Comparison of ENCODE assay signal across 8 mouse cellular contexts in the genomic region with DNA sequence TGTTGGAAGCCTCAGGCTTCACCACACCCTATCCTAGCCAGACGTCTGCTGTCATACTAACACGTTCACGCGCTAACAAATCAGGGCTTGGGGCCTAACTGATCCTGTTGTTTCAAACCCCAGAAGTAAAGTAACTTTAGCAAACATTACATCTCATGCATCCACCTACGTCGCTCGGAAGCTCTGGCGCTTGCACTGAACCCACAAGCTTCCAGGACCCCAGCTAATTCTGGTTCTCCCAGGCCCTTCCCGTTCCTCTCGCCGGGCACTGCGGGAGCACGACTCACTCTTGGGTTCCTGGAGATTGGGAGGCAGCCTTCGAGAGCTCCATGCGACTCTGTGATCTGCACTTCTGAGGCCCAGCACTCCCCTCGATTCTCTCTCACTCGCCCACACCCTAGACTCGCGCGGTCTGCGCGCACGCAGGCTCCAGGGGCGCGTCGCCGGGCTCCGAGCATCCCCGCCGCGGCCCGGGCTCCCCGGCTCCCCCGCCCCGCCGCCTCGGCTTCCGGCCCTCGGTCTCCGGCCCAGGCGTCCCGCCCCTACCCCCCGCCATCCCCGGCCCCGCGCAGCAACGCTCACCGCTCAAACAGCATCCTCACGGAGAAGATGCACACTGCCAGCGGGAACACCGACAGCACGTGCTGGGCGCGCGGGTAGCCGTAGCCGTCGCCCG. TPM values are rescaled to one million over a fixed set of nuclear protein-coding genes. Genes with fewer than 3 reads are reported as not detected.
DNase-seq lines count a peak whose midpoint lies in the region; ATAC-seq and TF ChIP-seq lines count a peak whose summit lies in the region.

No protein-coding gene starts in this region.

- WGBS in heart, adult 2 months = under 1% methylated on average over 59 of the region's 59 CpGs
- under 1% methylated on average over 46 of the region's 59 CpGs for WGBS in intestine, postnatal 0 days
- under 1% methylated on average over 59 of the region's 59 CpGs for WGBS in stomach, embryonic 14.5 days

- no peaks in the 10 kb centered on the region for H3K27me3 ChIP-seq in heart, adult 2 months (ENCODE audit: control insufficient read depth, insufficient read depth, low read length)
- H3K27me3 ChIP-seq in intestine, postnatal 0 days (replicated peaks; ENCODE audit: control insufficient read depth, insufficient read depth, low read length) = no peaks in the 10 kb centered on the region
- H3K27me3 ChIP-seq in stomach, embryonic 14.5 days (ENCODE audit: control insufficient read depth, insufficient read depth, low read length) = no peaks in the 10 kb centered on the region

- peak overlapping the region; percentile 91 for H3K9ac ChIP-seq in heart, adult 2 months (ENCODE audit: low read depth, low read length)
- peak overlapping the region; percentile 73 for H3K9ac ChIP-seq in intestine, postnatal 0 days (ENCODE audit: low read depth, low read length)
- H3K9ac ChIP-seq in stomach, embryonic 14.5 days (replicated peaks; ENCODE audit: low read depth, low read length) = peak overlapping the region; percentile 81

- no peak for TF ChIP-seq CTCF in heart, adult 2 months (IDR thresholded peaks at IDR 0.05)
- no peak for TF ChIP-seq CTCF in intestine, postnatal 0 days (IDR thresholded peaks at IDR 0.05; ENCODE audit: low read depth)

- TF ChIP-seq POLR2A in heart, adult 2 months (IDR thresholded peaks at IDR 0.05; ENCODE audit: insufficient read depth, low read depth, low read length) = no peak

- no peak for TF ChIP-seq EP300 in heart, adult 2 months (IDR thresholded peaks at IDR 0.05; ENCODE audit: insufficient read depth, low read depth, low read length)

- H3K4me2 ChIP-seq in intestine, postnatal 0 days (replicated peaks; ENCODE audit: low read depth) = peak overlapping the region; percentile 92
- peak overlapping the region; percentile 65 for H3K4me2 ChIP-seq in stomach, embryonic 14.5 days (replicated peaks; ENCODE audit: low read depth, low read length)

- peaks cover 5% of the 10 kb centered on the region for H3K79me2 ChIP-seq in heart, adult 2 months (replicated peaks; ENCODE audit: control insufficient read depth, insufficient read depth, low read length)

- intact Hi-C loops in heart, adult 2 months (cut with DNase I) = loop anchor here (2.0 kb wide), 1 partner anchor 47 kb away; a partner anchor contains a TSS
- intact Hi-C loops in heart, postnatal 14 days (cut with DNase I) = loop anchor here (2.0 to 10.0 kb wide), 2 partner anchors 47 to 277 kb away; a partner anchor contains a TSS

- peak; percentile 50 for ATAC-seq in intestine, postnatal 0 days
- peak; percentile 61 for ATAC-seq in stomach, embryonic 14.5 days (ENCODE audit: insufficient number of reproducible peaks, insufficient read depth, low FRiP score, low read depth)

- no peaks in the 10 kb centered on the region; the same call in 1 of the 2 replicates for H3K36me3 ChIP-seq in heart, adult 2 months (ENCODE audit: control insufficient read depth, insufficient read depth, low read length)
- H3K36me3 ChIP-seq in intestine, postnatal 0 days (ENCODE audit: control insufficient read depth, insufficient read depth) = no peaks in the 10 kb centered on the region; the same call in 1 of the 2 replicates
- no peaks in the 10 kb centered on the region for H3K36me3 ChIP-seq in stomach, embryonic 14.5 days (ENCODE audit: control insufficient read depth, insufficient read depth, low read length)

- no peak for DNase-seq in heart, adult 2 months
- DNase-seq in heart, postnatal 14 days = no peak
- DNase-seq in CD4-positive helper T cell, adult 2 months (ENCODE audit: low read depth, low spot score) = peak; percentile 59
- DNase-seq in frontal cortex, adult 2 months (ENCODE audit: extremely low spot score in 1 of 2, low spot score in 1 of 2) = peak; percentile 5 to 56
- peak; percentile 32 for DNase-seq in lung, postnatal 25 days (ENCODE audit: low spot score)

- H3K4me1 ChIP-seq in heart, adult 2 months (ENCODE audit: control insufficient read depth, insufficient read depth, low read length) = peaks cover 2% of the 10 kb centered on the region
- no peaks in the 10 kb centered on the region for H3K4me1 ChIP-seq in brown adipose tissue, adult 24 weeks (ENCODE audit: control insufficient read depth, insufficient read depth, insufficient read length, low read length)
- no peaks in the 10 kb centered on the region; the same call in 1 of the 2 replicates for H3K4me1 ChIP-seq in intestine, postnatal 0 days (replicated peaks; ENCODE audit: control insufficient read depth, insufficient read depth, low read length)
- H3K4me1 ChIP-seq in stomach, embryonic 14.5 days (ENCODE audit: control insufficient read depth, insufficient read depth, low read length) = peaks cover 16% of the 10 kb centered on the region

- peak overlapping the region; percentile 68 for H3K4me3 ChIP-seq in heart, adult 2 months
- peak overlapping the region; percentile 99 for H3K4me3 ChIP-seq in brown adipose tissue, adult 24 weeks (ENCODE audit: insufficient read depth, low read depth, low read length)
- H3K4me3 ChIP-seq in intestine, postnatal 0 days (ENCODE audit: low read depth, low read length) = peak overlapping the region; percentile 84
- peak overlapping the region; percentile 91 for H3K4me3 ChIP-seq in stomach, embryonic 14.5 days (ENCODE audit: low read depth, low read length)

- H3K9me3 ChIP-seq in intestine, postnatal 0 days (ENCODE audit: control insufficient read depth) = no peaks in the 10 kb centered on the region
- no peaks in the 10 kb centered on the region for H3K9me3 ChIP-seq in stomach, embryonic 14.5 days (ENCODE audit: control insufficient read depth, low read depth, low read length)

- H3K27ac ChIP-seq in heart, adult 2 months = peak overlapping the region; percentile 87
- H3K27ac ChIP-seq in brown adipose tissue, adult 24 weeks (replicated peaks; ENCODE audit: low read depth, low read length) = peak overlapping the region; percentile 83
- peak overlapping the region; percentile 82 for H3K27ac ChIP-seq in intestine, postnatal 0 days (ENCODE audit: low read depth, low read length)
- H3K27ac ChIP-seq in stomach, embryonic 14.5 days (ENCODE audit: low read length) = peak overlapping the region; percentile 95

RNA-seq across cellular contexts. Expression of a gene that starts 0.9 kb away (rescaled TPM):
- 10 to 100 TPM; 17.4 to 17.9 TPM for total RNA-seq in heart, adult 2 months (2021)
- polyA plus RNA-seq in heart, adult 2 months (2012; rRNA removed) = 21.6 and 27.9 TPM in 2 replicates
- total RNA-seq in heart, postnatal 14 days (2021) = 10 to 100 TPM; 24.8 to 27.3 TPM
- 16.6 and 18.9 TPM in 2 replicates for polyA plus RNA-seq in brown adipose tissue, adult 24 weeks (2012; ENCODE audit: insufficient read depth, insufficient read length, missing spikeins)
- 45.7 and 48.0 TPM in 2 replicates for polyA plus RNA-seq in frontal cortex, adult 2 months (2012; rRNA removed)
- 18.7 and 19.2 TPM in 2 replicates for polyA plus RNA-seq in intestine, postnatal 0 days (2015; fragmentation: Nextera tagmentation; extraction: Ambion mirVana)
- 77.0 and 78.7 TPM in 2 replicates for polyA plus RNA-seq in stomach, embryonic 14.5 days (2014; fragmentation: Nextera tagmentation; extraction: Ambion mirVana)

RNA-seq across cellular contexts. Expression of a gene that starts 46.3 kb away (rescaled TPM):
- total RNA-seq in heart, adult 2 months (2021) = 100 to 1,000 TPM; 215 to 236 TPM
- polyA plus RNA-seq in heart, adult 2 months (2012; rRNA removed) = 326 and 358 TPM in 2 replicates
- 100 to 1,000 TPM; 207 to 250 TPM for total RNA-seq in heart, postnatal 14 days (2021)
- polyA plus RNA-seq in brown adipose tissue, adult 24 weeks (2012; ENCODE audit: insufficient read depth, insufficient read length, missing spikeins) = 189 and 242 TPM in 2 replicates
- 218 and 238 TPM in 2 replicates for polyA plus RNA-seq in frontal cortex, adult 2 months (2012; rRNA removed)
- polyA plus RNA-seq in intestine, postnatal 0 days (2015; fragmentation: Nextera tagmentation; extraction: Ambion mirVana) = 298 and 301 TPM in 2 replicates
- polyA plus RNA-seq in stomach, embryonic 14.5 days (2014; fragmentation: Nextera tagmentation; extraction: Ambion mirVana) = 181 and 193 TPM in 2 replicates

RNA-seq across cellular contexts. Expression of a gene that starts 54.4 kb away (rescaled TPM):
- total RNA-seq in heart, adult 2 months (2021) = 10 to 100 TPM; 51.4 to 64.6 TPM
- polyA plus RNA-seq in heart, adult 2 months (2012; rRNA removed) = 125 and 177 TPM in 2 replicates
- 10 to 100 TPM; 61.7 to 91.3 TPM for total RNA-seq in heart, postnatal 14 days (2021)
- polyA plus RNA-seq in brown adipose tissue, adult 24 weeks (2012; ENCODE audit: insufficient read depth, insufficient read length, missing spikeins) = 4,943 and 5,428 TPM in 2 replicates
- 52.2 and 56.5 TPM in 2 replicates for polyA plus RNA-seq in frontal cortex, adult 2 months (2012; rRNA removed)
- 124 and 136 TPM in 2 replicates for polyA plus RNA-seq in intestine, postnatal 0 days (2015; fragmentation: Nextera tagmentation; extraction: Ambion mirVana)
- polyA plus RNA-seq in stomach, embryonic 14.5 days (2014; fragmentation: Nextera tagmentation; extraction: Ambion mirVana) = 0.20 and 0.21 TPM in 2 replicates

Comparison
In these comparisons a context has a peak if more than half of its experiments do, and no peak if none do; other contexts are left out.
1. DNase-seq: peak in CD4-positive helper T cell, adult 2 months (single experiment), frontal cortex, adult 2 months (2 of 2) and lung, postnatal 25 days (single experiment); none in heart, adult 2 months (0 of 2) and heart, postnatal 14 days (0 of 2).
2. RNA of a gene that starts 54.4 kb away (polyA plus RNA-seq): 4,943 to 5,428 TPM in brown adipose tissue, adult 24 weeks, 125 to 177 TPM in heart, adult 2 months, 124 to 136 TPM in intestine, postnatal 0 days and 52.2 to 56.5 TPM in frontal cortex, adult 2 months; 0.20 to 0.21 TPM in stomach, embryonic 14.5 days; every median in the first group is over 10 times any median in the second.
3. Peak in every context shown above with its lines, with median percentiles within 50 percentile points of each other: H3K27ac ChIP-seq, H3K4me3 ChIP-seq and H3K9ac ChIP-seq.